Mouse (Mus musculus): ENCODE measurements around the gene Ifih1.

The Ifih1 gene

GRCm38 (mm10) chr2:62646014-62646645 lies at the start of gene Ifih1:
Ifih1 (minus strand) TSS chr2:62646255.
- DNase-seq, result peak; percentile 21 to 27

GRCm38 (mm10) chr2:62685934-62686333 lies 39.9 kb upstream of the Ifih1 start:
- DNase-seq, result no peak

GRCm38 (mm10) chr2:62684989-62685595 lies 39.0 kb upstream of the Ifih1 start:
- DNase-seq, result no peak

GRCm38 (mm10) chr2:62681667-62682066 lies 35.6 kb upstream of the Ifih1 start:
- peak; percentile 10 to 49 for DNase-seq

GRCm38 (mm10) chr2:62672788-62673187 lies 26.7 kb upstream of the Ifih1 start:
- no peak for DNase-seq

- DNase-seq, result no peak
Measured at GRCm38 (mm10) chr2:62670767-62671166, 24.7 kb upstream of the Ifih1 start.

- DNase-seq, result no peak
Measured at GRCm38 (mm10) chr2:62670301-62670700, 24.2 kb upstream of the Ifih1 start.

- no peak for DNase-seq
Measured at GRCm38 (mm10) chr2:62669848-62670247, 23.8 kb upstream of the Ifih1 start.

- no peak for DNase-seq
Measured at GRCm38 (mm10) chr2:62665536-62665935, 19.5 kb upstream of the Ifih1 start.

GRCm38 (mm10) chr2:62664839-62665238 lies 18.8 kb upstream of the Ifih1 start:
- DNase-seq, result no peak

- peak; percentile 87 to 94 for DNase-seq
Measured at GRCm38 (mm10) chr2:62664135-62664670, 18.1 kb upstream of the Ifih1 start, which contains the start of gene Gca. Gca (plus strand) TSS chr2:62664285.

GRCm38 (mm10) chr2:62662560-62662959 lies 16.5 kb upstream of the Ifih1 start:
- no peak for DNase-seq

GRCm38 (mm10) chr2:62660565-62660964 lies 14.5 kb upstream of the Ifih1 start:
- DNase-seq, result no peak

- DNase-seq, result no peak
Measured at GRCm38 (mm10) chr2:62656072-62656471, 10.0 kb upstream of the Ifih1 start.

GRCm38 (mm10) chr2:62654519-62655338 lies 8.7 kb upstream of the Ifih1 start:
- peak; percentile 79 to 80 for DNase-seq

GRCm38 (mm10) chr2:62652466-62652865 lies 6.4 kb upstream of the Ifih1 start:
- DNase-seq, result no peak

GRCm38 (mm10) chr2:62651890-62652289 lies 5.8 kb upstream of the Ifih1 start:
- DNase-seq, result no peak

- DNase-seq, result no peak
Measured at GRCm38 (mm10) chr2:62646671-62647289, 725 bp upstream of the Ifih1 start.

GRCm38 (mm10) chr2:62645475-62645874 lies 580 bp downstream of the Ifih1 start:
- DNase-seq, result no peak

- no peak for DNase-seq
Measured at GRCm38 (mm10) chr2:62644891-62645290, 1.2 kb downstream of the Ifih1 start.

- DNase-seq, result peak; percentile 23 to 55
Measured at GRCm38 (mm10) chr2:62643405-62644305, 2.4 kb downstream of the Ifih1 start.

GRCm38 (mm10) chr2:62639869-62640268 lies 6.2 kb downstream of the Ifih1 start:
- no peak for DNase-seq
